Mouse (Mus musculus) effector memory CD4-positive, alpha-beta T cell, adult 7 months (primary cell): ENCODE data around the gene Slc25a34. TPM values are rescaled to one million over a fixed set of nuclear protein-coding genes. Genes with fewer than 3 reads are reported as not detected.

ENCODE experiments used
- polyA plus RNA-seq: library from polyadenylated mRNA; unstranded; fragments of 100-300 nt; shearing (Covaris generic); gene quantifications from one replicate; pipeline ENCODE4 v1.2.1, GENCODE M21; 2017

The Slc25a34 gene
- polyA plus RNA-seq = not detected

GRCm38 (mm10) chr4:141623666-141624065 is at the start of gene Slc25a34:
Gene Slc25a34, minus strand, starts transcription at chr4:141623821.

GRCm38 (mm10) chr4:141664799-141665198 is 41.2 kb upstream of the Slc25a34 start, which contains the start of gene Plekhm2:
Gene Plekhm2, minus strand, starts transcription at chr4:141664899.

GRCm38 (mm10) chr4:141618565-141619243 is 4.9 kb downstream of the Slc25a34 start, which contains the start of gene Tmem82:
Gene Tmem82, minus strand, starts transcription at chr4:141618633.

GRCm38 (mm10) chr4:141605861-141606260 is 17.8 kb downstream of the Slc25a34 start, which contains the start of gene Fblim1:
Gene Fblim1, minus strand, starts transcription at chr4:141606096.

Other genes starting within 250 kb of the Slc25a34 start
- not detected for gene Clcnka, start 225.1 kb downstream of the Slc25a34 start, polyA plus RNA-seq
- gene Clcnkb, start 207.8 kb downstream of the Slc25a34 start, polyA plus RNA-seq = not detected
- not detected for gene Hspb7, start 203.0 kb downstream of the Slc25a34 start, polyA plus RNA-seq
- gene Srarp, start 187.7 kb downstream of the Slc25a34 start, polyA plus RNA-seq = not detected
- 41.1 TPM for gene Zbtb17, start 179.2 kb downstream of the Slc25a34 start, polyA plus RNA-seq
- 21.2 TPM for gene Spen, start 85.2 kb downstream of the Slc25a34 start, polyA plus RNA-seq
- gene Fblim1, start 17.7 kb downstream of the Slc25a34 start, polyA plus RNA-seq = not detected
- gene Tmem82, start 5.2 kb downstream of the Slc25a34 start, polyA plus RNA-seq = 0.35 TPM
- gene Plekhm2, start 41.1 kb upstream of the Slc25a34 start, polyA plus RNA-seq = 9.7 TPM
- gene Rsc1a1, start 61.8 kb upstream of the Slc25a34 start, polyA plus RNA-seq = 0.98 TPM
- gene Ddi2, start 99.6 kb upstream of the Slc25a34 start, polyA plus RNA-seq = 38.8 TPM
- not detected for gene Agmat, start 122.9 kb upstream of the Slc25a34 start, polyA plus RNA-seq
- gene Dnajc16, start 167.1 kb upstream of the Slc25a34 start, polyA plus RNA-seq = 3.6 TPM
- 9.1 TPM for gene Casp9, start 169.8 kb upstream of the Slc25a34 start, polyA plus RNA-seq
- gene Cela2a, start 202.3 kb upstream of the Slc25a34 start, polyA plus RNA-seq = 0.66 TPM
- not detected for gene Ctrc, start 222.5 kb upstream of the Slc25a34 start, polyA plus RNA-seq